Comparison of ENCODE assay signal across 8 mouse cellular contexts in the genomic region with DNA sequence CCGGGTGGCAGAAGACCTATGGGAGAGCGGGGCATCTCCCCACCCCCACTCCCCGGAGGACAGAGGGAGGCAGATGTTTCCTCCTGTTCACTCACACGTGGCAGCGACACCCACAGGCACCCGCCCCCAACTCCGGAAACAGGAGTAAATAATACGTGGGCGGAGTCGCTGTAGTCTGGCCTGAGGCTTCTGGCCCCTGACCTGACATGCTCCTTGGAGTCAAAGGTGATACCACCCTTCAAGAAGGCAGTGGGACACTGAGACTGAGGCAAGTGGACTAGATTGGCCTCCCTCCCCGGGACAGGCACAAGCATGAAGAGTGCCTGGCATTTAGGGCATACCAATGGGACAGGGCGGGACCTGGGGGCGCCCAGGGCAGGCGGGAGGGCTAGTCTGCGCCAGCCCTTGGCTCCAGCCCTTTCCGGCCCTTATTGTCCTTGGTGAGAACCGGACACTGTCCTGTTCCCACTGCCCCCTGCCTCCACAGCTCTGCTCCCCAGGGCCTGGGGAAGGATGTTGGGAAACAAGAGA. TPM values are rescaled to one million over a fixed set of nuclear protein-coding genes. Genes with fewer than 3 reads are reported as not detected.
DNase-seq lines count a peak whose midpoint lies in the region; ATAC-seq and TF ChIP-seq lines count a peak whose summit lies in the region.

No protein-coding gene starts in this region.

- no peak overlapping the region for H3K27ac ChIP-seq in testis, adult 2 months (ENCODE audit: control insufficient read depth, insufficient read depth, low read depth, low read length)
- 0 out of 2 replicates have a peak overlapping the region, but pooled peaks have one; percentile 11 for H3K27ac ChIP-seq in intestine, embryonic 14.5 days (ENCODE audit: low read depth)
- peak overlapping the region; percentile 55 for H3K27ac ChIP-seq in liver, postnatal 0 days (ENCODE audit: low read depth)
- H3K27ac ChIP-seq in neural tube, embryonic 13.5 days (replicated peaks) = no peak overlapping the region; the same call in 1 of the 2 replicates

- no peak for TF ChIP-seq POLR2A in testis, adult 2 months (IDR thresholded peaks at IDR 0.05; ENCODE audit: control insufficient read depth, low read depth, low read length)

- DNase-seq in testis, postnatal 10 days (ENCODE audit: low spot score) = no peak
- DNase-seq in intestine, embryonic 14.5 days (ENCODE audit: low spot score) = no peak
- DNase-seq in liver, postnatal 0 days = peak; percentile 73
- no peak for DNase-seq in urinary bladder, postnatal 14 days (ENCODE audit: low spot score)
- DNase-seq in urinary bladder, postnatal 10 days (ENCODE audit: low spot score) = no peak

- H3K36me3 ChIP-seq in testis, adult 2 months (ENCODE audit: control insufficient read depth, insufficient read depth, low read length) = no peaks in the 10 kb centered on the region
- H3K36me3 ChIP-seq in intestine, embryonic 14.5 days (ENCODE audit: control insufficient read depth, insufficient read depth, low read length) = peaks cover 9% of the 10 kb centered on the region
- H3K36me3 ChIP-seq in liver, postnatal 0 days (replicated peaks; ENCODE audit: insufficient read depth, low read length) = peaks cover 5% of the 10 kb centered on the region; the same call in 1 of the 2 replicates
- H3K36me3 ChIP-seq in neural tube, embryonic 13.5 days = peaks cover 11% of the 10 kb centered on the region

- peak; percentile 83 for ATAC-seq in granulocyte monocyte progenitor cell, adult 5-6 weeks (replicated peaks; ENCODE audit: poor library complexity, severe bottlenecking)
- ATAC-seq in intestine, embryonic 14.5 days (replicated peaks; ENCODE audit: low FRiP score, low TSS enrichment, low read depth) = no peak
- peak; percentile 66 for ATAC-seq in liver, postnatal 0 days
- no peak for ATAC-seq in neural tube, embryonic 13.5 days (ENCODE audit: low read depth)

- H3K9ac ChIP-seq in intestine, embryonic 14.5 days (ENCODE audit: low read length) = no peak overlapping the region
- peak overlapping the region; percentile 44 for H3K9ac ChIP-seq in liver, postnatal 0 days (replicated peaks)
- H3K9ac ChIP-seq in neural tube, embryonic 13.5 days = peak overlapping the region; percentile 22; the same call in 1 of the 2 replicates

- TF ChIP-seq EP300 in liver, postnatal 0 days (IDR thresholded peaks at IDR 0.05; ENCODE audit: low read depth) = no peak

- 5% methylated on average over 17 of the region's 17 CpGs for WGBS in intestine, embryonic 14.5 days
- 2% methylated on average over 17 of the region's 17 CpGs for WGBS in liver, postnatal 0 days (ENCODE audit: insufficient replicate concordance)
- WGBS in neural tube, embryonic 13.5 days = 8% methylated on average over 17 of the region's 17 CpGs

- peaks cover 6% of the 10 kb centered on the region for H3K4me1 ChIP-seq in testis, adult 2 months (ENCODE audit: control insufficient read depth, insufficient read depth, low read length)
- peaks cover 28% of the 10 kb centered on the region for H3K4me1 ChIP-seq in intestine, embryonic 14.5 days (replicated peaks; ENCODE audit: control insufficient read depth, insufficient read depth, low read length)
- H3K4me1 ChIP-seq in liver, postnatal 0 days (ENCODE audit: insufficient read depth) = peaks cover 29% of the 10 kb centered on the region
- peaks cover 34% of the 10 kb centered on the region for H3K4me1 ChIP-seq in neural tube, embryonic 13.5 days (replicated peaks)

- H3K4me3 ChIP-seq in testis, adult 2 months (ENCODE audit: control insufficient read depth, low read depth, low read length) = peak overlapping the region; percentile 42
- no peak overlapping the region for H3K4me3 ChIP-seq in intestine, embryonic 14.5 days (ENCODE audit: low read depth, low read length)
- H3K4me3 ChIP-seq in liver, postnatal 0 days (ENCODE audit: low read depth, low read length) = peak overlapping the region; percentile 32
- H3K4me3 ChIP-seq in neural tube, embryonic 13.5 days = no peak overlapping the region

- H3K9me3 ChIP-seq in intestine, embryonic 14.5 days (ENCODE audit: control insufficient read depth, low read length) = no peaks in the 10 kb centered on the region
- H3K9me3 ChIP-seq in liver, postnatal 0 days (ENCODE audit: low read length) = no peaks in the 10 kb centered on the region
- no peaks in the 10 kb centered on the region for H3K9me3 ChIP-seq in neural tube, embryonic 13.5 days

- no peaks in the 10 kb centered on the region for H3K27me3 ChIP-seq in testis, adult 2 months (ENCODE audit: control insufficient read depth, insufficient read depth, low read length)
- H3K27me3 ChIP-seq in intestine, embryonic 14.5 days (replicated peaks; ENCODE audit: control insufficient read depth, insufficient read depth, low read length) = no peaks in the 10 kb centered on the region
- H3K27me3 ChIP-seq in liver, postnatal 0 days (ENCODE audit: insufficient read depth, low read length) = no peaks in the 10 kb centered on the region
- no peaks in the 10 kb centered on the region for H3K27me3 ChIP-seq in neural tube, embryonic 13.5 days

- TF ChIP-seq CTCF in testis, adult 2 months (IDR thresholded peaks at IDR 0.05; ENCODE audit: control insufficient read depth, insufficient read depth, insufficient replicate concordance, low read depth, low read length) = no peak
- TF ChIP-seq CTCF in liver, postnatal 0 days (IDR thresholded peaks at IDR 0.05; ENCODE audit: low read depth) = 0 out of 2 replicates have a peak, but pooled peaks have one; percentile 13

- H3K4me2 ChIP-seq in intestine, embryonic 14.5 days (ENCODE audit: low read length) = peak overlapping the region; percentile 25
- peak overlapping the region; percentile 65 for H3K4me2 ChIP-seq in liver, postnatal 0 days (ENCODE audit: low read depth, low read length)
- H3K4me2 ChIP-seq in neural tube, embryonic 13.5 days = peak overlapping the region; percentile 39

RNA-seq across cellular contexts. Expression of gene Trim46, which starts 5.3 kb away (rescaled TPM):
- 27.7 and 27.9 TPM in 2 replicates for polyA plus RNA-seq in testis, adult 2 months (2012; rRNA removed)
- total RNA-seq in granulocyte monocyte progenitor cell, adult 5-6 weeks (2014; fragmentation: Nextera tagmentation) = 3.7 and 6.0 TPM in 2 replicates
- total RNA-seq in granulocyte monocyte progenitor cell, adult 5-6 weeks (2017) = 0.52 and 2.8 TPM in 2 replicates
- 3.3 and 3.5 TPM in 2 replicates for polyA plus RNA-seq in intestine, embryonic 14.5 days (2014; fragmentation: Nextera tagmentation; extraction: Ambion mirVana)
- 0.06 and 0.21 TPM in 2 replicates for polyA plus RNA-seq in liver, postnatal 0 days (2015; fragmentation: Nextera tagmentation; extraction: Ambion mirVana)
- polyA plus RNA-seq in neural tube, embryonic 13.5 days (2015; fragmentation: Nextera tagmentation; extraction: Ambion mirVana) = 55.8 and 55.9 TPM in 2 replicates

RNA-seq across cellular contexts. Expression of gene Krtcap2, which starts 5.7 kb away (rescaled TPM):
- 30.7 and 43.7 TPM in 2 replicates for polyA plus RNA-seq in testis, adult 2 months (2012; rRNA removed)
- 312 and 315 TPM in 2 replicates for total RNA-seq in granulocyte monocyte progenitor cell, adult 5-6 weeks (2014; fragmentation: Nextera tagmentation)
- total RNA-seq in granulocyte monocyte progenitor cell, adult 5-6 weeks (2017) = 376 and 384 TPM in 2 replicates
- polyA plus RNA-seq in intestine, embryonic 14.5 days (2014; fragmentation: Nextera tagmentation; extraction: Ambion mirVana) = 331 and 346 TPM in 2 replicates
- 141 TPM in 2 replicates for polyA plus RNA-seq in liver, postnatal 0 days (2015; fragmentation: Nextera tagmentation; extraction: Ambion mirVana)
- polyA plus RNA-seq in neural tube, embryonic 13.5 days (2015; fragmentation: Nextera tagmentation; extraction: Ambion mirVana) = 248 and 258 TPM in 2 replicates

RNA-seq across cellular contexts. Expression of gene Dpm3, which starts 7.7 kb away (rescaled TPM):
- 42.2 and 53.9 TPM in 2 replicates for polyA plus RNA-seq in testis, adult 2 months (2012; rRNA removed)
- 31.2 and 122 TPM in 2 replicates for total RNA-seq in granulocyte monocyte progenitor cell, adult 5-6 weeks (2014; fragmentation: Nextera tagmentation)
- 86.0 and 91.7 TPM in 2 replicates for total RNA-seq in granulocyte monocyte progenitor cell, adult 5-6 weeks (2017)
- 143 and 188 TPM in 2 replicates for polyA plus RNA-seq in intestine, embryonic 14.5 days (2014; fragmentation: Nextera tagmentation; extraction: Ambion mirVana)
- 63.2 and 73.2 TPM in 2 replicates for polyA plus RNA-seq in liver, postnatal 0 days (2015; fragmentation: Nextera tagmentation; extraction: Ambion mirVana)
- polyA plus RNA-seq in neural tube, embryonic 13.5 days (2015; fragmentation: Nextera tagmentation; extraction: Ambion mirVana) = 76.9 and 81.4 TPM in 2 replicates

RNA-seq across cellular contexts. Expression of gene Slc50a1, which starts 18.9 kb away (rescaled TPM):
- polyA plus RNA-seq in testis, adult 2 months (2012; rRNA removed) = 9.7 and 12.7 TPM in 2 replicates
- 55.0 and 80.7 TPM in 2 replicates for total RNA-seq in granulocyte monocyte progenitor cell, adult 5-6 weeks (2014; fragmentation: Nextera tagmentation)
- total RNA-seq in granulocyte monocyte progenitor cell, adult 5-6 weeks (2017) = 62.0 and 65.0 TPM in 2 replicates
- polyA plus RNA-seq in intestine, embryonic 14.5 days (2014; fragmentation: Nextera tagmentation; extraction: Ambion mirVana) = 64.7 and 66.5 TPM in 2 replicates
- polyA plus RNA-seq in liver, postnatal 0 days (2015; fragmentation: Nextera tagmentation; extraction: Ambion mirVana) = 18.3 and 19.6 TPM in 2 replicates
- 44.0 and 45.5 TPM in 2 replicates for polyA plus RNA-seq in neural tube, embryonic 13.5 days (2015; fragmentation: Nextera tagmentation; extraction: Ambion mirVana)

RNA-seq across cellular contexts. Expression of gene Muc1, which starts 22.6 kb away (rescaled TPM):
- 35.1 and 38.3 TPM in 2 replicates for polyA plus RNA-seq in testis, adult 2 months (2012; rRNA removed)
- not detected in 2 replicates for total RNA-seq in granulocyte monocyte progenitor cell, adult 5-6 weeks (2014; fragmentation: Nextera tagmentation)
- total RNA-seq in granulocyte monocyte progenitor cell, adult 5-6 weeks (2017) = 0.04 TPM in 1 of 2 replicates, not detected in the other
- polyA plus RNA-seq in intestine, embryonic 14.5 days (2014; fragmentation: Nextera tagmentation; extraction: Ambion mirVana) = 4.2 and 10.3 TPM in 2 replicates
- 0.40 and 0.56 TPM in 2 replicates for polyA plus RNA-seq in liver, postnatal 0 days (2015; fragmentation: Nextera tagmentation; extraction: Ambion mirVana)
- 1.0 and 1.1 TPM in 2 replicates for polyA plus RNA-seq in neural tube, embryonic 13.5 days (2015; fragmentation: Nextera tagmentation; extraction: Ambion mirVana)

Comparison
In these comparisons a context has a peak if more than half of its experiments do, and no peak if none do; other contexts are left out.
1. H3K27ac ChIP-seq: peak in intestine, embryonic 14.5 days (single experiment) and liver, postnatal 0 days (single experiment); none in testis, adult 2 months (single experiment) and neural tube, embryonic 13.5 days (single experiment).
2. H3K4me3 ChIP-seq: peak in testis, adult 2 months (single experiment) and liver, postnatal 0 days (single experiment); none in intestine, embryonic 14.5 days (single experiment) and neural tube, embryonic 13.5 days (single experiment).
3. ATAC-seq: peak in granulocyte monocyte progenitor cell, adult 5-6 weeks (single experiment) and liver, postnatal 0 days (single experiment); none in intestine, embryonic 14.5 days (single experiment) and neural tube, embryonic 13.5 days (single experiment).
4. Peak in every context shown above with its lines, with median percentiles within 50 percentile points of each other: H3K4me2 ChIP-seq.